Mouse (Mus musculus): ENCODE measurements at regions not wholly inside any gene's neighbourhood (a gene's known extent, or its start where the extent isn't known, plus 50 kb on each side); places are given as distances from the start of the nearest gene placed in this dataset.

GRCm38 (mm10) chr17:62415152-62415551 lies 466.0 kb downstream of the Efna5 start:
- TF ChIP-seq POLR2A (IDR thresholded peaks at IDR 0.05; ENCODE audit: insufficient read depth, low read length) (no peak), CTCF (IDR thresholded peaks at IDR 0.05; ENCODE audit: low read depth, low read length) (no peak), EP300 (IDR thresholded peaks at IDR 0.05; ENCODE audit: insufficient read depth, low read depth, low read length) (no peak)
